In the genomic region with DNA sequence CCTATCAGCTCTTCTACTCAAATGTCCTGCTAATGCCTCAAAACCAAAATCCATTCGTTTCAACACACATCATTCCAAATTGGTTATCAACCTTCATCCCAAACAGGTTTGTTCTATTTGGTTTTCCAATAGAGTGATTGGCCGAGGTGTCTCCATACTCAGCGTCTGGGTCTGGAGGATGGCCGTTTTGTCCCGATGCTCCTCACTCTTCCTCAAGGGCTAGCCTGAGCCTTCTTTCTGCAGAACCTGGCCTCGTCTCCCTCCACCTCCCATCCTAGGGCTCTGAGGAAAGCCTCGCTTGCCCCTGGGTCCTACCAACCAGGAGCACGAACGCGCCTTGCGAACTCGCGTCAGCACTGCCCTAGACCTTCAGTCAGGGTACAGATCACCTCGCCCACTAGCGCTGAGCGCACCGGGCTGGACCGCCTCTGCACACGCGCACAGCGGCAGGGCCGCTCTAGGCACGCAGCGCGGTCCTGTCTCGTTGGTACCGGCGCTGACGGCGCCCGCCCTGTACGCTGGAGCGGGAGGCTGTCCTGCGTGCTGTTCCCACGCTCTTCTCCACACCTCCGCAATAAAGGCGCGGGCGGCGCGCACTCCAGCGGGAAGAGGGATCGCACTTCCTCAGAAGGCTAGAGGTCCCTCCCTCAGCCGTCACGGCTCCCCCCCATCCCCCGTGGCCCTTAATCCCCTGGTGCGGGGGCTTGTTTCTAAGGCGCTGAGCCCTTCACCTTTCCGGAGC, we compare ENCODE assay signal across 8 mouse cellular contexts.
DNase-seq lines count a peak whose midpoint lies in the region; ATAC-seq and TF ChIP-seq lines count a peak whose summit lies in the region.

No protein-coding gene starts in this region.

- intact Hi-C loops in heart, postnatal 25 days (cut with DNase I) = loop anchor here (2.0 to 10.0 kb wide), 3 partner anchors 77 to 205 kb away; partner anchors contain the start of genes Cct4 and Xpo1

- H3K27me3 ChIP-seq in forebrain, embryonic 14.5 days (replicated peaks; ENCODE audit: control insufficient read depth, insufficient read depth, low read length) = no peaks in the 10 kb centered on the region

- ATAC-seq in forebrain, embryonic 14.5 days = peak; percentile 100
- peak; percentile 88 for ATAC-seq in neutrophil, adult 5-6 weeks (ENCODE audit: extremely low read depth, insufficient number of reproducible peaks, low FRiP score, poor library complexity, severe bottlenecking)

- peaks cover 3% of the 10 kb centered on the region; the same call in 1 of the 2 replicates for H3K4me1 ChIP-seq in forebrain, embryonic 14.5 days (ENCODE audit: control insufficient read depth, insufficient read depth, low read length)
- H3K4me1 ChIP-seq in lung, adult 2 months (ENCODE audit: control insufficient read depth, insufficient read depth, low read length) = no peaks in the 10 kb centered on the region

- H3K27ac ChIP-seq in forebrain, embryonic 14.5 days (ENCODE audit: low read depth, low read length) = no peak overlapping the region; the same call in 1 of the 2 replicates

- peak; percentile 96 for DNase-seq in ES-CJ7 (ENCODE audit: low read depth, low spot score)
- DNase-seq in cerebellum, adult 11 months = peak; percentile 91
- DNase-seq in forebrain, embryonic 14.5 days (ENCODE audit: low spot score) = peak; percentile 94
- DNase-seq in heart, postnatal 25 days (ENCODE audit: low spot score) = peak; percentile 81
- DNase-seq in layer of hippocampus, adult 18-20 months (ENCODE audit: low spot score in 2 of 2) = peak; percentile 90 to 92
- DNase-seq in lung, adult 2 months = peak; percentile 75
- DNase-seq in thymus, adult 18-20 months = peak; percentile 50 to 56

- peak overlapping the region; percentile 57 for H3K4me2 ChIP-seq in forebrain, embryonic 14.5 days (ENCODE audit: low read length)

- WGBS in forebrain, embryonic 14.5 days = under 1% methylated on average over 48 of the region's 49 CpGs
- WGBS in lung, adult 2 months = 1% methylated on average over 49 of the region's 49 CpGs

- no peak for TF ChIP-seq CTCF in lung, adult 2 months (IDR thresholded peaks at IDR 0.05; ENCODE audit: insufficient read depth, low read length)

- peak; percentile 89; the same call in 1 of the 2 replicates for TF ChIP-seq POLR2A in lung, adult 2 months (IDR thresholded peaks at IDR 0.05; ENCODE audit: borderline replicate concordance, extremely low read depth, low read depth, low read length)

- H3K36me3 ChIP-seq in forebrain, embryonic 14.5 days (ENCODE audit: control insufficient read depth, insufficient read depth, low read length) = no peaks in the 10 kb centered on the region

- H3K9me3 ChIP-seq in forebrain, embryonic 14.5 days (replicated peaks; ENCODE audit: control insufficient read depth, low read length) = no peaks in the 10 kb centered on the region

- peak overlapping the region; percentile 37 for H3K4me3 ChIP-seq in forebrain, embryonic 14.5 days (ENCODE audit: low read depth, low read length)
- H3K4me3 ChIP-seq in lung, adult 2 months (replicated peaks; ENCODE audit: extremely low read depth, low read depth, low read length) = peak overlapping the region; percentile 73

- H3K9ac ChIP-seq in forebrain, embryonic 14.5 days (ENCODE audit: low read length) = peak overlapping the region; percentile 60
